Comparison of ENCODE assay signal across 25 mouse cellular contexts in genomic region chr2:107468671-107469070, GRCm38 (mm10).
DNase-seq lines count a peak whose midpoint lies in the region; ATAC-seq and TF ChIP-seq lines count a peak whose summit lies in the region.
"Had no signal": no experiment of that assay in that cellular context is flagged by ENCODE, and none has a peak within 500 bp of the region (broad histone marks: within the 10 kb centered on the region; RNA-seq: fewer than 3 reads in every experiment).

No protein-coding gene starts in this region.

- DNase-seq in embryonic facial prominence, embryonic 14.5 days (ENCODE audit: low spot score): peak; percentile 6
- no peak for DNase-seq in embryonic facial prominence, embryonic 10.5 days (ENCODE audit: low spot score)
- no peak for DNase-seq in midbrain, embryonic 11.5 days (ENCODE audit: low spot score, missing footprints)
- no peak for DNase-seq in midbrain, postnatal 0 days (ENCODE audit: low spot score)
- no peak for DNase-seq in frontal cortex, postnatal 25 days (ENCODE audit: low spot score in 2 of 2)
- DNase-seq: adrenal gland, adult 8-10 months; adrenal gland, postnatal 36 days; B cell, adult 2 months; cerebellum, adult 11 months; cerebellum, adult 8-10 months; cerebellum, postnatal 14 days; gastrocnemius, postnatal 10 days; heart, adult 18-20 months; heart, postnatal 14 days had no signal

- no peaks in the 10 kb centered on the region for H3K36me3 ChIP-seq in embryonic facial prominence, embryonic 14.5 days (ENCODE audit: control insufficient read depth, insufficient read depth, low read length)
- H3K36me3 ChIP-seq in embryonic facial prominence, embryonic 10.5 days (replicated peaks): no peaks in the 10 kb centered on the region
- no peaks in the 10 kb centered on the region for H3K36me3 ChIP-seq in midbrain, embryonic 11.5 days (ENCODE audit: control insufficient read depth, insufficient read depth, low read length)
- H3K36me3 ChIP-seq in midbrain, postnatal 0 days (ENCODE audit: insufficient read depth, low read length): no peaks in the 10 kb centered on the region
- no peaks in the 10 kb centered on the region for H3K36me3 ChIP-seq in midbrain, embryonic 15.5 days (replicated peaks)
- no peaks in the 10 kb centered on the region for H3K36me3 ChIP-seq in heart, embryonic 11.5 days (ENCODE audit: control insufficient read depth, insufficient read depth, low read length)
- H3K36me3 ChIP-seq: embryonic facial prominence, embryonic 15.5 days; forebrain, embryonic 10.5 days; G1E; heart, embryonic 10.5 days; heart, embryonic 15.5 days; hindbrain, embryonic 15.5 days had no signal

- H3K4me1 ChIP-seq in embryonic facial prominence, embryonic 14.5 days (ENCODE audit: control insufficient read depth, insufficient read depth, low read length): no peaks in the 10 kb centered on the region
- no peaks in the 10 kb centered on the region for H3K4me1 ChIP-seq in embryonic facial prominence, embryonic 10.5 days
- H3K4me1 ChIP-seq in midbrain, embryonic 11.5 days (ENCODE audit: control insufficient read depth, insufficient read depth, low read length): no peaks in the 10 kb centered on the region
- 0 out of 2 replicates have a peak, but pooled peaks cover 3% of the 10 kb centered on the region for H3K4me1 ChIP-seq in midbrain, postnatal 0 days (ENCODE audit: insufficient read depth, low read length)
- H3K4me1 ChIP-seq in midbrain, embryonic 15.5 days: no peaks in the 10 kb centered on the region
- no peaks in the 10 kb centered on the region for H3K4me1 ChIP-seq in heart, embryonic 11.5 days (ENCODE audit: control insufficient read depth, insufficient read depth, low read length)
- H3K4me1 ChIP-seq: embryonic facial prominence, embryonic 15.5 days; forebrain, embryonic 10.5 days; heart, embryonic 10.5 days; heart, embryonic 15.5 days; hindbrain, embryonic 15.5 days had no signal

- no peaks in the 10 kb centered on the region for H3K27me3 ChIP-seq in embryonic facial prominence, embryonic 14.5 days (replicated peaks; ENCODE audit: control insufficient read depth, insufficient read depth, low read length)
- no peaks in the 10 kb centered on the region for H3K27me3 ChIP-seq in embryonic facial prominence, embryonic 10.5 days (replicated peaks; ENCODE audit: low read depth, poor library complexity, severe bottlenecking)
- no peaks in the 10 kb centered on the region for H3K27me3 ChIP-seq in midbrain, embryonic 11.5 days (ENCODE audit: control insufficient read depth, insufficient read depth, low read length)
- H3K27me3 ChIP-seq in midbrain, postnatal 0 days (ENCODE audit: insufficient read depth, low read length): no peaks in the 10 kb centered on the region
- H3K27me3 ChIP-seq in midbrain, embryonic 15.5 days (replicated peaks): no peaks in the 10 kb centered on the region
- H3K27me3 ChIP-seq in heart, embryonic 11.5 days (ENCODE audit: control insufficient read depth, insufficient read depth, low read length): no peaks in the 10 kb centered on the region
- H3K27me3 ChIP-seq: embryonic facial prominence, embryonic 15.5 days; heart, embryonic 15.5 days; hindbrain, embryonic 15.5 days had no signal

- no peak overlapping the region for H3K4me3 ChIP-seq in embryonic facial prominence, embryonic 14.5 days (ENCODE audit: low read depth, low read length)
- H3K4me3 ChIP-seq in embryonic facial prominence, embryonic 10.5 days: no peak overlapping the region
- H3K4me3 ChIP-seq in midbrain, embryonic 11.5 days (ENCODE audit: low read depth, low read length): no peak overlapping the region
- H3K4me3 ChIP-seq in midbrain, postnatal 0 days (ENCODE audit: low read depth, low read length): no peak overlapping the region
- H3K4me3 ChIP-seq in midbrain, embryonic 15.5 days: no peak overlapping the region
- no peak overlapping the region for H3K4me3 ChIP-seq in heart, embryonic 11.5 days (ENCODE audit: low read depth, low read length)
- H3K4me3 ChIP-seq: embryonic facial prominence, embryonic 15.5 days; erythroblast, embryonic 14.5 days; forebrain, embryonic 10.5 days; heart, embryonic 10.5 days; heart, embryonic 15.5 days; hindbrain, embryonic 15.5 days had no signal

- no peak overlapping the region for H3K4me2 ChIP-seq in embryonic facial prominence, embryonic 14.5 days (ENCODE audit: low read depth, low read length)
- H3K4me2 ChIP-seq in midbrain, embryonic 11.5 days: no peak overlapping the region
- H3K4me2 ChIP-seq in midbrain, postnatal 0 days (ENCODE audit: low read depth, low read length, poor library complexity, severe bottlenecking): no peak overlapping the region
- H3K4me2 ChIP-seq in midbrain, embryonic 15.5 days: no peak overlapping the region
- H3K4me2 ChIP-seq in heart, embryonic 11.5 days: no peak overlapping the region
- H3K4me2 ChIP-seq: embryonic facial prominence, embryonic 15.5 days; heart, embryonic 15.5 days; hindbrain, embryonic 15.5 days had no signal

- H3K9ac ChIP-seq in embryonic facial prominence, embryonic 14.5 days (ENCODE audit: low read depth, low read length): no peak overlapping the region
- H3K9ac ChIP-seq in midbrain, embryonic 11.5 days (ENCODE audit: low read length): no peak overlapping the region
- H3K9ac ChIP-seq in midbrain, postnatal 0 days (replicated peaks; ENCODE audit: low read length, poor library complexity, severe bottlenecking): no peak overlapping the region
- H3K9ac ChIP-seq in midbrain, embryonic 15.5 days: no peak overlapping the region
- no peak overlapping the region for H3K9ac ChIP-seq in heart, embryonic 11.5 days (ENCODE audit: low read depth, low read length)
- H3K9ac ChIP-seq: embryonic facial prominence, embryonic 15.5 days; heart, embryonic 15.5 days; hindbrain, embryonic 15.5 days had no signal

- ATAC-seq in embryonic facial prominence, embryonic 14.5 days (ENCODE audit: low read depth): no peak
- peak; percentile 72 for ATAC-seq in midbrain, embryonic 11.5 days (ENCODE audit: low FRiP score)
- no peak for ATAC-seq in midbrain, postnatal 0 days (ENCODE audit: low FRiP score)
- peak; percentile 91 for ATAC-seq in midbrain, embryonic 15.5 days (replicated peaks)
- ATAC-seq in heart, embryonic 11.5 days (replicated peaks; ENCODE audit: insufficient number of reproducible peaks, low FRiP score, low TSS enrichment): no peak
- ATAC-seq: CD4-positive, CD25-positive, alpha-beta regulatory T cell, adult 4 months; forebrain, embryonic 14.5 days had no signal

- TF ChIP-seq CTCF in midbrain, postnatal 0 days (IDR thresholded peaks at IDR 0.05): no peak

- WGBS in embryonic facial prominence, embryonic 14.5 days: 76% methylated on average over 1 of the region's 1 CpGs
- WGBS in embryonic facial prominence, embryonic 10.5 days: 85% methylated on average over 1 of the region's 1 CpGs
- WGBS in midbrain, embryonic 11.5 days: 91% methylated on average over 1 of the region's 1 CpGs
- 41% methylated on average over 1 of the region's 1 CpGs for WGBS in midbrain, postnatal 0 days
- WGBS in midbrain, embryonic 15.5 days: 28% methylated on average over 1 of the region's 1 CpGs
- WGBS in heart, embryonic 11.5 days (ENCODE audit: insufficient replicate concordance): 73% methylated on average over 1 of the region's 1 CpGs

- H3K9me3 ChIP-seq in embryonic facial prominence, embryonic 14.5 days (ENCODE audit: control insufficient read depth, low read length): no peaks in the 10 kb centered on the region
- H3K9me3 ChIP-seq in embryonic facial prominence, embryonic 10.5 days: no peaks in the 10 kb centered on the region
- H3K9me3 ChIP-seq in midbrain, embryonic 11.5 days (ENCODE audit: control insufficient read depth, low read length): no peaks in the 10 kb centered on the region
- no peaks in the 10 kb centered on the region for H3K9me3 ChIP-seq in midbrain, postnatal 0 days (ENCODE audit: low read length)
- H3K9me3 ChIP-seq in midbrain, embryonic 15.5 days: no peaks in the 10 kb centered on the region
- H3K9me3 ChIP-seq in heart, embryonic 11.5 days (replicated peaks; ENCODE audit: control insufficient read depth, low read length): no peaks in the 10 kb centered on the region
- H3K9me3 ChIP-seq: embryonic facial prominence, embryonic 15.5 days; forebrain, embryonic 10.5 days; G1E; heart, embryonic 10.5 days; heart, embryonic 15.5 days; hindbrain, embryonic 15.5 days had no signal

- H3K27ac ChIP-seq in embryonic facial prominence, embryonic 14.5 days (replicated peaks; ENCODE audit: low read depth, low read length): no peak overlapping the region
- H3K27ac ChIP-seq in embryonic facial prominence, embryonic 10.5 days (replicated peaks): no peak overlapping the region
- no peak overlapping the region for H3K27ac ChIP-seq in midbrain, embryonic 11.5 days (ENCODE audit: low read depth, low read length)
- H3K27ac ChIP-seq in midbrain, postnatal 0 days (ENCODE audit: low read depth, low read length): no peak overlapping the region
- no peak overlapping the region for H3K27ac ChIP-seq in midbrain, embryonic 15.5 days
- H3K27ac ChIP-seq in heart, embryonic 11.5 days (ENCODE audit: low read depth, low read length): no peak overlapping the region
- H3K27ac ChIP-seq: embryonic facial prominence, embryonic 15.5 days; forebrain, embryonic 10.5 days; heart, embryonic 10.5 days; heart, embryonic 15.5 days; hindbrain, embryonic 15.5 days had no signal

Comparison
In these comparisons a context has a peak if more than half of its experiments do, and no peak if none do; other contexts are left out.
1. ATAC-seq: peak in midbrain, embryonic 11.5 days (single experiment) and midbrain, embryonic 15.5 days (single experiment); none in embryonic facial prominence, embryonic 14.5 days (single experiment), midbrain, postnatal 0 days (single experiment) and heart, embryonic 11.5 days (single experiment).